Mouse (Mus musculus) cerebellum, adult 11 months (tissue): ENCODE measurements at regions not wholly inside any gene's neighbourhood (a gene's known extent, or its start where the extent isn't known, plus 50 kb on each side); places are given as distances from the start of the nearest gene placed in this dataset.
A peak's percentile ranks its signal among the peaks of the same experiment; 100 is the strongest.

Experiments used
- DNase-seq: peaks from one replicate; pipeline ENCODE4 v3.0.0; 2022

GRCm38 (mm10) chr15:62099683-62100082 lies 1176.9 kb upstream of the A1bg start:
- DNase-seq, result no peak

- no peak for DNase-seq
These were observed 1176.2 kb upstream of the A1bg start for GRCm38 (mm10) chr15:62098791-62099660.

DNA sequence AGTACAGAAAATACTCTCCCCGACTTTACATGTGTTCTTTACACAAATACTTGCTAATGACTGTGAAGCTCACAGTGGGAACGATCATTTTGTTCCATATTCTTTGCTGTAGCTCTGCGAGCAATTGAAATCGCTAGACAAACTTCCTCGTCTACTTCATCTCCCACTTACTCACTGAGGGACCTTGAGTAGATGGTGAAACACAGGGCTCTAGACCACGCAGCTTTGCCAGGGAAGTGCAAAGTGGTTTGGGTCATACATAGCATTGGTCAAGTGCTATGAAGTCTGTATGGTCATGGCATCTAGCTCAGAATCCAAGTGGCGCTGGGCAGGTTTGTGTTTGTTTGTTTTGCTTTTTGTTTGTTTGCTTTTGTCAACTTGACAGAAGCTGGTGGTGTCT lies 1174.0 kb upstream of the A1bg start:
- DNase-seq, result no peak

GRCm38 (mm10) chr15:62095198-62095597 lies 1172.4 kb upstream of the A1bg start:
- DNase-seq, result no peak

DNA sequence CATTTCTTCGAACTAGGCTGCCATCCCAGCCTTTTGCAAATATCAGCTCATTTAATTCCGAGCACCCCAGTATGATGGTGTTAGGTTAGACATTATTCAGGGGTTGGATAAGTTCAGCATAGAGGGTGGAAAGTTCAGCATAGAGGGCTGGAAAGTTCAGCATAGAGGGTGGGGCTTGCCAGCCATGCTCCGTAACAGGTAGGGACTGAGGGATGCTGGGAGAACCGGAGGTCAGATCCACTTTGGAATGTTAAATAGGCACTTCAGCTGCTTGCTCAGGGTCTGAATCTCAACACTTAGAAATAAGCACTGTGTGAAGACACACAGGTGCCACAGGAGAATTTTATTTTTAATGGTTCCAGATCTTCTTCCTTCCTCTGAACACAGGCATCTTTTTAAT lies 1170.9 kb upstream of the A1bg start:
- DNase-seq, result no peak

DNA sequence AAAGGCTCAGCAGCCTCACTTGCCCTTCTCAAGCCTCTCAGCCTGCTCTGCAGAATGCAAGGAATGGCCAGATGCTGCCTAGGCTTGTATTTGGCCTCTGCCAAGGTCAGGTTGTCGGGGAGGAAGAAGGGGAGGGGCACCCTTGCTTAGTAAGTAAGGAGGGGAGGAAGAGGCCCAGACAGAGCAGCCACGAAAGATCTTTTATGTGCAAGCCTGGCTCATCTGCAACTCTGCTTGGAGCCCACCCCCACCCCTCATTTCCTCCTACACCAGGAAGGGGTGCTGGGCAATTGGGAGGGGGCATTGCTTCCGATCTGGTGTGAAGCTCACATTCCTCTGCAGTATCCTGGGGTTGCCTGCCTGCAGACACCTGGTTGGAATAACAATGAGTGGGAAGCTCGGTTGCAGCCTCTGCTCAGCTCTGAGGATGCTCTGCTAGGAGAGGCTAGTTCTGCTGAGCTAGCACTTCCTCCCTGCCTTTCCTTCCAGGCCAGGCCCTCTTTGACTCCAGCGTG lies 1169.9 kb upstream of the A1bg start:
- DNase-seq, result no peak

GRCm38 (mm10) chr15:62091746-62092659 lies 1169.2 kb upstream of the A1bg start:
- no peak for DNase-seq

DNA sequence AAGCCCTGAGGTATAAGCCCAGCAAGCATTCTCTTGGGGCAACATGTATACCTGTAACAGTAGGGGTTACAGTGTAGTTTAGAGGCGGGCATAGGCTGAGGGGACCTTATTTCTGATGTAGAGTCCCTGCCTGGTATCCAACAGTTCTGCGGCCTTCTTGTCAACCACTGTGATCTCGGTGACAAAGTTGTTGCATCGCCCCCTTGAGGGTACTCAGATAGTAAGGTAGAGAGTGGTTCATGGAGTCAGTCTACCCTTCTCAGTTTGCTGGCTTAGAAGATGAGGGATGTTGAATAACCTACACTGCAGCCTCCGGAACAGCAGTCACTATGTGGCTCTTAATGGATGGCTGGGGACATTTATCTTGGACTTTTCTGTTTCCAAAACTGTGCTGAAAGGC lies 1168.3 kb upstream of the A1bg start:
- no peak for DNase-seq

- no peak for DNase-seq
These were observed 1165.5 kb upstream of the A1bg start for GRCm38 (mm10) chr15:62088341-62088740.

DNA sequence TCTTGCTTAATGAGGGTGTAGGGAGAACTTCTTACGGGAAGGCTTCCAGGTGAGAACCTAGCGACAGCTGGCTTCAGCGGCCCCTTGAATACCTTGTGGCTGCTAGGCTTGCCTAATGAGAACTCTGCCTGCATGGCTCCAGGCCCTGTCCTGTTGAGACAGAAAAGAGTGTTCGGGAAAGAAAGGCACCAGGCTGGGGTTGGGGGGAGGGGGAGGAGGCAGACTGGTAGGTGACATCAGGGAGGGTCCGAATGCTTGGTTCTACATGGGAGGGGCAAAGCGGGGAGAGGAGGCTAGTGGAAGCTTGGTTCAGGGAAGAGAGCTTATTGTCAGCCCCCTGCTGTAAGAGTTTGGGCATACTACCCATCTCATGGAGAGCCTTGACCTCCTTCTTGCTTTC lies 1164.9 kb upstream of the A1bg start:
- DNase-seq, result no peak

DNA sequence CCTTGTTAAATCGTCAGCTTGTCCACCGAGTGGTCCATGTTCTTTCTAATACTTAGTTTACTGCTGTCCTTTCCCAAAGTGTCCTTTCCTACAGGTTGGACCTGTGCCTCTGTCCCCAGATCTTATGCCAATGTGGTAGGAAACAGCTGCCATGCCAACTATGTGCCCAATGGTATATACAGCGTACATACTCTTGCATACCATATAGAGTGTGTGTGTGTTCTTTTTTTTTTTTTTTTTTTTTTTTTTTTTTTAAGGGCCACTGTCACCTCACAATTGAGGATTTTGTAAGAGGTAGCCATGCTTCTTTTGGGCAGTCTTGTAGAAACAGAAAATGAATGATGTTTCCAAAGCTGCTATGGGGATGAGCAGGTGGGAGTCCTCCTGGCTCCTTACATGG lies 1163.2 kb upstream of the A1bg start:
- no peak for DNase-seq

DNA sequence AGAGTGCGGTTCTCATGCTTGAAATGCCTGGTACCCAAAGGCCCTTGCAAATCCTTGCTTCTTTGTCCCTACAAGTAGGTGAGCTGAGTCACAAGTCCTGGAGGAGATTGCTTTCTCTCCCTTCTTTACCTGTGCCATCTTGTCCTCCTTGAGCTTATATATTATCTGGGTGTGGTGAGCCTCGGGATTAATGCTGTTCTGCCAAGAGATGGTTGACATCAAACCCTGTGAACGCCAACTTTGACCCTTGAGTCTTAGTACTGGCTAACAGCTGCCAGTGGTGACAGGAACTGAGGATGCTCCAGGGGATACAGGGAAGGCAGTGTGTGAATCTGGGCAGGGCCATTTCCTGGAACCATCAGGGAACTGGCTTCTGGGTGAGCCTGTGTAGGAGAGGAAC lies 1160.5 kb upstream of the A1bg start:
- no peak for DNase-seq

DNA sequence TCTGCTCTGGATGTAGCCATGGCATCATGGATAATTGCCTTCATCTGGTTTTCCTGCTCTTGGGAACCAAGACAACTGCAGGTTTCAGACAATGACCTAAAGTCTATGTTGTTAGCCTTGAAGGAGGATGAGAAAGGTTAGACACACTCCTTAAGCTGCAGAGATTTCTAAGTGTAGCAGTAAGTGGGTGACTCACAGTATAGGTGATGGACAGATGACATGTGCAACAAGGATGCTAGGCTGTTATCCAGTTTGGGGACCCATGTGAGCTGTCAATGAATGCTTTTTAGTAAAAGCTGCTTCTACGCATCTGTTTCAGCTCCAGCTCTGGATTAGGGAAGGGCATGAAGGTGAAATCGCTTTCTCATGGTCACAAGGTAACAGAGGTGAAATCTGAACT lies 1159.7 kb upstream of the A1bg start:
- DNase-seq, result no peak

DNA sequence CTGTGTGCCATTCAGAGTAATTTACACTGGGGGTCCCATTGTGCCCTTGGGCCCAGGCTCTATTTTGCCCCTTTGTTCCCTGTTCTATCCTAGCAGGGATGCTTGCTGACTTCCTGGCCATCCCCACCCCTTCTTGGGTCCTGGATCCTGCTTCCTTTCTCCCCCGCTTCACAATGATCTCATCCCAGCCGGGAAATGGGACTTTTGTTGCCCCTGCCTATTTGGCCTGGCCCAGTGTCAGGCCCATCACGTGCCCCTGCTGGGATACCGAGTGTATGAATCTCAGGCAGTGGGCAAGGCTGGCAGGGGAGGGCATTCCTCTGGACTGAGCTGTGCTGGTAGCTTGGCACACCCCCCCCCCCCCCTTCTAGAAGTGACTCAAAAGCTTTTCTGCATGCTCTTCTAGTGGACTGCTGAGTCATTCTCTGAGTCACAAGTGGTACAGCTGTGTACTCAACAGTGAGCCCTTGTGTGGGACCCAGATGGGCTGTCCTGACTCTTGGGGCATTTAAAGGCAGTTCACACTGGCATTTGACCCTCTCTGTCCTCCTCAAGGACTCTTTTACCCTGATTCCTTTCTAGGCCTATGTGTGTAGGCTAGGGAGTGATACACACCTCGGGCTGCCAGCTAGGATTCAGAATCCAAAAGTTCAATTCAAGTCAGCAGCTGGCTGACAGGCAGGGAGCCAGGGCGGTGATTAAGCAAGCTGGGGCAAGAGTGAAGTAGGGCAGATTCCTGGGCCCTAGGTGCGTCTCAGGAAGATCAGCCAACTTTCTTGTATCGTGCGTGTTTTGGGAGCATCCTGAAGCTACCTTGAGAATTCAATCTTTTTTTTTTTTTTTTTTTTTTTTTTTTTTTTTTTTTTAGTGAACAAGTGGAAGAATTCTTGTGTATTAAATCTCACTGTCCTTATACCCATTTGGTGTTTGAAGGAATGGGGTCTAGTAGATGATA lies 1156.6 kb upstream of the A1bg start:
- DNase-seq, result peak; percentile 13

DNA sequence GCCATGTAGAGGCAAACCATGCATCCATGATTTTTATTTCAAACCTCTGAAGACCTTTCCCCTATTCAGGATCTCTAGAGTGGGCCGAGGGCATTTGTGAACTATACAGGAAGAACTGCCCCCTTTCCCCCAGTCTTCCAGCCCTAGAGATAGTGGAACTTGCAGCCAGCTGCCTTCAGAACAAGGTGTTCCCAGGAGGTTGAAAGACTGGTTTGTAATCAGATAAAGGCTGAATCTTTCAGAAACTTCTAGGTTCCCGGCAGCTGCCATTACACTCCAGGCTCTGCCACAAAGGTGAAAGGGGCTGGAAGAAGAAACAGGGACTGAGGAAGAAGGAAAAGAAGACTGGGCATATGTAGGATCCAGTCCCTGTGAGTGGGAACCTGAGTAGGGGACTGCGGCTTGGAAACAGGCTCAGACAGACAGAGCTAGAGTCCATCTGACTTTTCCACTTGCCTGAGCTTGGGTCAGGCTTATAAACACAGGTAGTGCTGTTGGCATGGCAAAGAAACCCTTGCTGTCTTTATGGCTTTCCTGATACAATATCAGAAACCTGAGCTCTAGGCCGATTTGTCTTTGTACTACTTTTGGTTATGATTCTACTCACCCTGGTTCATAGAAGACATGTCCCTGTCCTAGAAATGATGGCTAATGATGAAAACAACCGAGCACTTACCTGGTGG lies 1153.9 kb upstream of the A1bg start:
- no peak for DNase-seq

GRCm38 (mm10) chr15:62074735-62075134 lies 1151.9 kb upstream of the A1bg start:
- DNase-seq, result no peak

DNA sequence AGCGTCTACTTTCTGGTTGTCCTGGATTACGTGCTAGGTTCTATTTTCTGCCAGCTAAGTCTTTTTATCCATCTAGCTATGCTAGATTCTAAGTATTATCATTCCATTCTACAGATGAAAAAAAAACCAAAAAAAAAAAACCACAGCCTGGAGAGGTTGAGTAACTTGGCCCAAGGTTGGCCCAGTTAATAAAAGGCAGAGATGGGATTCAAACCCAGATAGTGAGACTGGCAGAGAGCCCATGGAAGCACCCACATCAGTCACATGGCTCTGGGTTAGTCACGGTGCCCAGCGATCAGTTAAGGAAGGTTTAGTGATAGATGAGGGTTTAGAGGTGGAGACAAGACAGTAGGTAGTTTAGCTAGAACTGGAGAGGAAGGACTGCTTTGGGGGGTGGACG lies 1150.8 kb upstream of the A1bg start:
- no peak for DNase-seq

- DNase-seq, result no peak
These were observed 1148.5 kb upstream of the A1bg start for GRCm38 (mm10) chr15:62071311-62071710.

GRCm38 (mm10) chr15:62068422-62069160 lies 1145.8 kb upstream of the A1bg start:
- DNase-seq, result no peak

- no peak for DNase-seq
These were observed 1141.6 kb upstream of the A1bg start for GRCm38 (mm10) chr15:62064399-62064798.

GRCm38 (mm10) chr15:62057449-62057848 lies 1134.6 kb upstream of the A1bg start:
- DNase-seq, result no peak
